Mouse (Mus musculus): Measurements from ENCODE around the gene Ctbp1. TPM values are rescaled to one million over a fixed set of nuclear protein-coding genes. Genes with fewer than 3 reads are reported as not detected.

The Ctbp1 gene
- polyA plus RNA-seq, 1 experiment from 2014 or later: 560 TPM

- no peak overlapping the region for H3K27ac ChIP-seq (ENCODE audit: low read depth, low read length)
- no peak for ATAC-seq (replicated peaks; ENCODE audit: low FRiP score)
- H3K36me3 ChIP-seq (ENCODE audit: control insufficient read depth, insufficient read depth, low read length): no peaks in the 10 kb centered on the region
- no peak for DNase-seq (ENCODE audit: low spot score)
- H3K9ac ChIP-seq (ENCODE audit: low read length): no peak overlapping the region
- H3K4me2 ChIP-seq (ENCODE audit: low read depth, low read length, severe bottlenecking): no peak overlapping the region
- no peaks in the 10 kb centered on the region for H3K4me1 ChIP-seq (replicated peaks; ENCODE audit: control insufficient read depth, insufficient read depth, low read length)
- H3K9me3 ChIP-seq (ENCODE audit: control insufficient read depth, low read length): no peaks in the 10 kb centered on the region
- no peaks in the 10 kb centered on the region for H3K27me3 ChIP-seq (ENCODE audit: control insufficient read depth, insufficient read depth, low read length)
- no peak overlapping the region for H3K4me3 ChIP-seq (ENCODE audit: low read depth, low read length)
- WGBS: 67% methylated on average over 1 of the region's 1 CpGs
These were observed 74.7 kb downstream of the Ctbp1 start for GRCm38 (mm10) chr5:33200071-33200470.

Other genes starting within 250 kb of the Ctbp1 start
- not detected in 2 replicates for gene Slc5a1, start 170.8 kb downstream of the Ctbp1 start, polyA plus RNA-seq (2014; fragmentation: Nextera tagmentation; extraction: Ambion mirVana)
- 2.3 and 5.2 TPM in 2 replicates for gene Spon2, start 56.5 kb downstream of the Ctbp1 start, polyA plus RNA-seq (2014; fragmentation: Nextera tagmentation; extraction: Ambion mirVana)
- 122 and 135 TPM in 2 replicates for gene Maea, start 60.5 kb upstream of the Ctbp1 start, polyA plus RNA-seq (2014; fragmentation: Nextera tagmentation; extraction: Ambion mirVana)
- gene Uvssa, start 103.6 kb upstream of the Ctbp1 start, polyA plus RNA-seq (2014; fragmentation: Nextera tagmentation; extraction: Ambion mirVana): 6.3 and 8.8 TPM in 2 replicates
- gene Nkx1-1, start 159.0 kb upstream of the Ctbp1 start, polyA plus RNA-seq (2014; fragmentation: Nextera tagmentation; extraction: Ambion mirVana): not detected in 2 replicates